Mouse (Mus musculus): ENCODE measurements around the gene Srgap3. TPM values are rescaled to one million over a fixed set of nuclear protein-coding genes. Genes with fewer than 3 reads are reported as not detected.

Srgap3 gene
- polyA plus RNA-seq, 1 experiment: 5.8 TPM

DNA sequence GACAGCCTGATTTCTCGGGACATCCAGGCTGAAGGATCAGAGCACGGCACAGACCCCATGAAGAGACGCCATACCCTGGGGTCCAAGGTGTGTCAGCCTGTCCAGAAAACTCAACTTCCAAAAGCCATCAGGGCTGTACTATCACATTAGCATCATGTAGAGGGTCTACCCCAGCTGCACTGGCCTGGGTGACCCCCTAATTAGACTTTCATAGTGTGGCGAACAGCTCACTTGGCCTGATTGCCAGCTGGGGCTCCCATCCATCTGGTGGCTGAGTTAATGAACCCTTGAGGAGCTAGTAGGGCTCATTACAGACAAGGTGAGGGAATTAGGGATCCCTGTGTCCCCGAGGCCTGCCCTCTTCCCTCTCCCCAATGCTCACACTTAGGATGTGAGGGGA, 118.6 kb downstream of the Srgap3 start:
- no peak overlapping the region for H3K27ac ChIP-seq (ENCODE audit: insufficient read depth, low read depth, low read length)
- 80% methylated on average over 5 of the region's 5 CpGs for WGBS
- H3K27me3 ChIP-seq (replicated peaks; ENCODE audit: control insufficient read depth, insufficient read depth, low read length): no peaks in the 10 kb centered on the region
- no peaks in the 10 kb centered on the region for H3K4me1 ChIP-seq (ENCODE audit: control insufficient read depth, insufficient read depth, low read length)
- no peak overlapping the region for H3K4me3 ChIP-seq (ENCODE audit: insufficient read depth, low read depth, low read length)
- TF ChIP-seq POLR2A (IDR thresholded peaks at IDR 0.05; ENCODE audit: low read depth, low read length) (no peak), CTCF (conservative IDR thresholded peaks at IDR 0.05; ENCODE audit: insufficient read depth, insufficient read length, low read depth, low read length) (no peak)
- no peaks in the 10 kb centered on the region for H3K36me3 ChIP-seq (ENCODE audit: control insufficient read depth, insufficient read depth, low read length)
- DNase-seq: no peak

GRCm38 (mm10) chr6:112825657-112826056, 121.4 kb downstream of the Srgap3 start:
- Histone ChIP-seq H3K4me3 (ENCODE audit: insufficient read depth, low read depth, low read length) (no peak overlapping the region), H3K27me3 (replicated peaks; ENCODE audit: control insufficient read depth, insufficient read depth, low read length) (no peaks in the 10 kb centered on the region), H3K4me1 (ENCODE audit: control insufficient read depth, insufficient read depth, low read length) (no peaks in the 10 kb centered on the region), H3K27ac (ENCODE audit: insufficient read depth, low read depth, low read length) (no peak overlapping the region), H3K36me3 (ENCODE audit: control insufficient read depth, insufficient read depth, low read length) (no peaks in the 10 kb centered on the region)
- 95% methylated on average over 6 of the region's 6 CpGs for WGBS
- TF ChIP-seq POLR2A (IDR thresholded peaks at IDR 0.05; ENCODE audit: low read depth, low read length) (no peak), CTCF (conservative IDR thresholded peaks at IDR 0.05; ENCODE audit: insufficient read depth, insufficient read length, low read depth, low read length) (no peak)
- DNase-seq: no peak

DNA sequence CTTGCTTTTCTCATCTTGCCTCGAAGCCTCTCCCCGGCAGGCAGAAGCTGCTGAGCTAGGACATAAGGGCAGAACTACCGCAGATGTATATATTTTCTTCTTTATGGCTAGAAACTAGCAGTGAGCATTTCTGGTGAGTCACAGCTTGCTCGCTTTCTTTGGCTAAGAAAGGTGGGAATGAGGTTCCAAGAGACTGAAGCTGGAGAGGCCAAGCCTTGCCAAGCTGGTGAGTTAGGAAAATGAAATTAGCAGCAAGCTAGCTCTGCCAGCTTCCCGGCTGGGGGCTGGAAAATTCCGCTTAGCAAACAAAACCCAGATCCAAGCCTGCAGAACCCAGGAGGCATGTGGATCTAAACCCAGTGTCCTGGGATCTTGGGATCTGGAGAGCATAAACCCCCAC, 124.0 kb downstream of the Srgap3 start:
- Histone ChIP-seq H3K4me3 (ENCODE audit: insufficient read depth, low read depth, low read length) (no peak overlapping the region), H3K36me3 (ENCODE audit: control insufficient read depth, insufficient read depth, low read length) (no peaks in the 10 kb centered on the region), H3K27me3 (replicated peaks; ENCODE audit: control insufficient read depth, insufficient read depth, low read length) (no peaks in the 10 kb centered on the region), H3K27ac (ENCODE audit: insufficient read depth, low read depth, low read length) (no peak overlapping the region), H3K4me1 (ENCODE audit: control insufficient read depth, insufficient read depth, low read length) (no peaks in the 10 kb centered on the region)
- TF ChIP-seq POLR2A (IDR thresholded peaks at IDR 0.05; ENCODE audit: low read depth, low read length) (no peak), CTCF (conservative IDR thresholded peaks at IDR 0.05; ENCODE audit: insufficient read depth, insufficient read length, low read depth, low read length) (no peak)
- DNase-seq: no peak
- WGBS: 86% methylated on average over 6 of the region's 6 CpGs

DNA sequence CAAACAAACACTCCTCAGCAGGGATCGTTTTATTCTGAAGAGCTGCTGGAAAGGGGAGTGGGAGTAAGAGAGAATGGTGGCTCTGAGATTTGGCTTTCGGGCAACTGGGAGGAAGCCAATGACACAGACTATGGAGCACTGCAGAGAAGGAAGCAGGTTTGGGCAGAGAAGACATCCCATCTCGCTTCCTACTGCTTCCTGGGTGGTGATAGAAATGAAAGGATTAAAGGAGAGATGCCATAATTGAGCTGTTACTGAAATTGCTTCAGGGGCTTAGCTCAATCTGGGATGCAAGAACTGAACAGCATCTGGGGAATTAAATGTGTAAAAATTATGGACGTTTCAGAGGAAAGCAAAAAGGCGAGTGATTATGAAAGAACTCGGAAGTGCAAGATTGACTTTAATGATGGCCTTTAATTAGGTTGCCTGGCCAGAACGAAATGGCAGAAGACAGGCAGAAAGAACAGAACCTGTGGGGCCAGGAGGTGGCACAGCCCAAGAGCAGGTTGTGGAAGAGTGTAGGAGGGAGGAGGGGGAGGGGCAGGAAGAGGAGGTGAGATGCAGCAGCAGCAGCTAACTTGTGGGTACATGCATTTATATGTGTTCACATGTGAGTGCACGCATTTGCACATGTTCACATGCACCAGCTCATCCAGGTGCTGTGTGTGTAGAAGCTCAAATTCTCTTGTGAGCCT, 126.6 kb downstream of the Srgap3 start:
- Histone ChIP-seq H3K4me1 (ENCODE audit: control insufficient read depth, insufficient read depth, low read length) (no peaks in the 10 kb centered on the region), H3K27me3 (replicated peaks; ENCODE audit: control insufficient read depth, insufficient read depth, low read length) (no peaks in the 10 kb centered on the region), H3K36me3 (ENCODE audit: control insufficient read depth, insufficient read depth, low read length) (no peaks in the 10 kb centered on the region), H3K4me3 (ENCODE audit: insufficient read depth, low read depth, low read length) (no peak overlapping the region), H3K27ac (ENCODE audit: insufficient read depth, low read depth, low read length) (no peak overlapping the region)
- DNase-seq: no peak
- TF ChIP-seq CTCF (conservative IDR thresholded peaks at IDR 0.05; ENCODE audit: insufficient read depth, insufficient read length, low read depth, low read length): no peak
- 67% methylated on average over 8 of the region's 8 CpGs for WGBS

DNA sequence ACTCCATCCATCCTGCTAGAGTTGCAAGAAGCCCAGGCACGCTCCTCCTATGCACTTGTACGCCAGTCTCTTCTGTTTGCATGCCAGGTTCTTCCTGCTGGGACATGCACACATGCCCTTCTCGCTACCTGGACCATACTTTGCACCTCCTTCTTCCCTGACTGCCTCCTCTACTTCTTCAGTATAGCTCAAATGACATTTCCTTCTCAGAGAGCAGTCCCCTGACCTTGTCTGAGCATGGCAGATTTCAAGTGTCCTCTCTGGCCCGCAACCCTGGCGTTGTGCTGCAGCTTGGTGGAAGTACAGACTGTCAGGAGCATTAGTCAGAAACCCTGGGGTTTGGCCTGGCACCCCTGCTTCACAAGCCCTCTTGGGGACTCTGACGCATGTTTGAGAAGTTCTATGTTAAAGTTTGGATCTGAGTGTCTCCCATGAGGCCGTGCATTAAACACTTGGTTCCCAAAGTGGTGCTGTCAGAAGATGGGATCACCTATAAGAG, 128.6 kb downstream of the Srgap3 start:
- Histone ChIP-seq H3K4me3 (ENCODE audit: insufficient read depth, low read depth, low read length) (no peak overlapping the region), H3K27ac (ENCODE audit: insufficient read depth, low read depth, low read length) (no peak overlapping the region), H3K36me3 (ENCODE audit: control insufficient read depth, insufficient read depth, low read length) (no peaks in the 10 kb centered on the region), H3K27me3 (replicated peaks; ENCODE audit: control insufficient read depth, insufficient read depth, low read length) (no peaks in the 10 kb centered on the region), H3K4me1 (ENCODE audit: control insufficient read depth, insufficient read depth, low read length) (no peaks in the 10 kb centered on the region)
- no peak for DNase-seq
- TF ChIP-seq CTCF (conservative IDR thresholded peaks at IDR 0.05; ENCODE audit: insufficient read depth, insufficient read length, low read depth, low read length) (no peak), POLR2A (IDR thresholded peaks at IDR 0.05; ENCODE audit: low read depth, low read length) (no peak)
- 91% methylated on average over 7 of the region's 7 CpGs for WGBS

DNA sequence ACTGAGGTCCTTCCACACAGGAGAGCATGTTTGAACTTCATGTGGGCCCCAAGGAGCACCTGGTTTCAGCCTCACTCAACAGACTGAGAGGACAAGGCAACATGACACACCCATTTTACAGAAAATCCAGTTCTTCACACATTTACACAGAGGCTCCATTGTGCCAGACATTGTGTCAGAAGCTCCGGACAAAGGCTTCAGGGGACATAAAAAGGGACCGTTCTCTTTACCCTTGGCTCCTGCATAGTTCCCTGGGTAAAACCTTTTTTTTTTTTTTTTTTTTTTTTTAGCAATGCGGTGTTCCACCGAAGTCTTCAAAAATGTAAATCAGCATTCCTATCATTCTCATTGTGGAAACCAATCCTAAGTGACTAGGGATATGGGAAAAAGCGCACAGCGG, 131.5 kb downstream of the Srgap3 start:
- WGBS: 71% methylated on average over 6 of the region's 6 CpGs
- DNase-seq: no peak
- no peak overlapping the region for H3K4me3 ChIP-seq (ENCODE audit: insufficient read depth, low read depth, low read length)
- H3K27ac ChIP-seq (ENCODE audit: insufficient read depth, low read depth, low read length): no peak overlapping the region
- no peaks in the 10 kb centered on the region for H3K27me3 ChIP-seq (replicated peaks; ENCODE audit: control insufficient read depth, insufficient read depth, low read length)
- no peaks in the 10 kb centered on the region for H3K36me3 ChIP-seq (ENCODE audit: control insufficient read depth, insufficient read depth, low read length)
- TF ChIP-seq POLR2A (IDR thresholded peaks at IDR 0.05; ENCODE audit: low read depth, low read length): no peak
- TF ChIP-seq CTCF (conservative IDR thresholded peaks at IDR 0.05; ENCODE audit: insufficient read depth, insufficient read length, low read depth, low read length): no peak
- H3K4me1 ChIP-seq (ENCODE audit: control insufficient read depth, insufficient read depth, low read length): no peaks in the 10 kb centered on the region

GRCm38 (mm10) chr6:112814525-112815086, 132.5 kb downstream of the Srgap3 start:
- H3K4me3 ChIP-seq (ENCODE audit: insufficient read depth, low read depth, low read length): no peak overlapping the region
- no peak for TF ChIP-seq CTCF (conservative IDR thresholded peaks at IDR 0.05; ENCODE audit: insufficient read depth, insufficient read length, low read depth, low read length)
- no peak for TF ChIP-seq POLR2A (IDR thresholded peaks at IDR 0.05; ENCODE audit: low read depth, low read length)
- no peak overlapping the region for H3K27ac ChIP-seq (ENCODE audit: insufficient read depth, low read depth, low read length)
- H3K4me1 ChIP-seq (ENCODE audit: control insufficient read depth, insufficient read depth, low read length): no peaks in the 10 kb centered on the region
- no peaks in the 10 kb centered on the region for H3K36me3 ChIP-seq (ENCODE audit: control insufficient read depth, insufficient read depth, low read length)
- WGBS: 52% methylated on average over 5 of the region's 5 CpGs
- no peak for DNase-seq
- no peaks in the 10 kb centered on the region for H3K27me3 ChIP-seq (replicated peaks; ENCODE audit: control insufficient read depth, insufficient read depth, low read length)

Data from kidney, adult 2 months (tissue).